Mouse (Mus musculus) testis, adult 2 months (tissue): ENCODE data around the gene Cdhr5.

ENCODE experiments used
- CTCF ChIP-seq: fragments of 200-500 bp; IDR thresholded peaks from 2 replicates; pipeline ENCODE4 v1.5.1; 2012; ENCODE audit warnings: low read depth, mild to moderate bottlenecking, inconsistent platforms, low read length, moderate library complexity; ENCODE audit not compliant: control insufficient read depth, insufficient read depth, insufficient replicate concordance
- POLR2A ChIP-seq: fragments of 200-500 bp; IDR thresholded peaks from 2 replicates; pipeline ENCODE4 v1.6.1; 2012; ENCODE audit warnings: low read depth, mild to moderate bottlenecking, inconsistent platforms, low read length, moderate library complexity; ENCODE audit not compliant: control insufficient read depth

DNA sequence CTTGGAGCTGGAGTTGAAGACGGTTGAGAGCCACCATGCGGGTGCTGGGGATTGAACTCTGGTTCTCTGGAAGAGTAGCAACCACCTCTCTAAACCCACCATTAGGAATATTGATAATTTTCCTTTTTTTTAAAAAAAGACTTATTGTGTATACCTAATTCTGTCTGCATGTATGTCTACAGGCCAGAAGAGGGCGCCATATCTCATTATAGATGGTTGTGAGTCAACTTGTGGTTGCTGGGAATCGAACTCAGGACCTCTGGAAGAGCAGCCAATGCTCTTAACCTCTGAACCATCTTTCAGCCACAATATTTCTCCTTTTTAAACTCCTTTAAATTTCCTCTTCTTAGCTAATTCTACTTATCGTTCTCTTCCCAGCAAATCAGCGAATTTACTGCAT, 50.1 kb downstream of the Cdhr5 start:
- TF ChIP-seq CTCF (no peak), POLR2A (no peak)
